Mouse (Mus musculus): Measurements from ENCODE around the gene Otulinl.

GRCm38 (mm10) chr15:27625014-27625889 lies 56.1 kb downstream of the Otulinl start:
- TF ChIP-seq CTCF (IDR thresholded peaks at IDR 0.05; ENCODE audit: extremely low read depth, insufficient read depth, low read length) = no peak
- no peak for TF ChIP-seq POLR2A (IDR thresholded peaks at IDR 0.05; ENCODE audit: extremely low read depth, insufficient read depth, low read length)
